Mouse (Mus musculus) embryonic facial prominence, embryonic 11.5 days (tissue): ENCODE data around the gene Zc3h18. TPM values are rescaled to one million over a fixed set of nuclear protein-coding genes. Genes with fewer than 3 reads are reported as not detected.

Source experiments
- ATAC-seq: fragments of 200-750 bp; cut with Nextera tagmentation; replicated peaks from 2 replicates; pipeline ENCODE4 v1.8.0; 2017; ENCODE audit warnings: low read depth; ENCODE audit not compliant: insufficient number of reproducible peaks, low FRiP score, low TSS enrichment
- DNase-seq: peaks from one replicate; pipeline ENCODE4 v3.0.0-alpha.2; 2015; ENCODE audit warnings: low spot score
- H3K27ac ChIP-seq: fragments of 300-500 bp; sonication (generic); replicated peaks from 2 replicates; pipeline ENCODE4 v1.5.1; 2014; ENCODE audit warnings: mild to moderate bottlenecking, low read depth, low read length, control low read depth
- H3K27me3 ChIP-seq: fragments of 300-500 bp; sonication (generic); 2 replicates; pipeline ENCODE4 v1.6.1; 2014; ENCODE audit warnings: mild to moderate bottlenecking, low read length, moderate library complexity, mixed read lengths; ENCODE audit not compliant: control insufficient read depth, insufficient read depth
- H3K36me3 ChIP-seq: fragments of 300-500 bp; sonication (generic); replicated peaks from 2 replicates; pipeline ENCODE4 v1.6.1; 2014; ENCODE audit warnings: low read depth, mild to moderate bottlenecking, low read length, moderate library complexity, mixed read lengths; ENCODE audit not compliant: control insufficient read depth, insufficient read depth
- H3K4me1 ChIP-seq: fragments of 300-500 bp; sonication (generic); 2 replicates; pipeline ENCODE4 v1.6.1; 2014; ENCODE audit warnings: low read length, mixed read lengths; ENCODE audit not compliant: control insufficient read depth, insufficient read depth
- H3K4me2 ChIP-seq: fragments of 300-500 bp; sonication (generic); 2 replicates; pipeline ENCODE4 v1.6.1; 2014; ENCODE audit warnings: low read depth, mild to moderate bottlenecking, control low read depth, low read length, moderate library complexity
- H3K4me3 ChIP-seq: fragments of 300-500 bp; sonication (generic); 2 replicates; pipeline ENCODE4 v1.5.1; 2014; ENCODE audit warnings: low read depth, low read length, control low read depth
- H3K9ac ChIP-seq: fragments of 300-500 bp; sonication (generic); replicated peaks from 2 replicates; pipeline ENCODE4 v1.6.1; 2014; ENCODE audit warnings: mild to moderate bottlenecking, control low read depth, low read length
- H3K9me3 ChIP-seq: fragments of 300-500 bp; sonication (generic); replicated peaks from 2 replicates; pipeline ENCODE4 v1.6.1; 2016; ENCODE audit warnings: mild to moderate bottlenecking, low read length, inconsistent platforms, mixed read lengths; ENCODE audit not compliant: control insufficient read depth
- WGBS: fragments of 180-500 bp; shearing (Covaris S2); extraction: QIAGEN DNeasy Blood & Tissue Kit; methylation state at CpG from one replicate; pipeline ENCODE4 v1.1.7; 2014; 5-methylcytosine and 5-hydroxymethylcytosine counted together
- polyA plus RNA-seq: library from polyadenylated mRNA; unstranded; fragments of >200 nt; fragmentation: Nextera tagmentation; extraction: Ambion mirVana; gene quantifications from 2 replicates; pipeline ENCODE4 v1.2.1, GENCODE M21; 2014

Gene Zc3h18
- polyA plus RNA-seq, 1 experiment from 2014 or later, result 40.1 TPM

DNA sequence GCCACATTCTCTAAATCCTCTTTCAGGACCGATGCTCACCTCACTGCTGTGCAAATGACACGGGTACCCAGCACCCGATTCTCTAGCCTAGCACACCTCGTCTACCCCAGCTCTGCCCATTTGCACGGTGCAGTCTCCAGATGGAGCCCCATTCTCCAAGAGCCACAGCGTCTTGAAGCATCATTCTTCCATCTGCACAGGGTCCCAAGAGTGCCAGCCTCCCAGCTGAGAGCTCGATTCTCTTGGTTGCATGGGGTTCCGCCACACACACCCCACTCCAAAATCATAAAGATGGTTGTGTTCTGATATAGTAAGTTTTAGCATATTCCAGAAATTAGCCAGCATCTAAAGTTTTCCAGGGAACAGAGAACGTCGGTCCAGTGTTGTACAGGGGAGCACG lies 33.1 kb upstream of the Zc3h18 start:
- DNase-seq (no peak), ATAC-seq (peak; percentile 22; the same call in 1 of the 2 replicates)
- Histone ChIP-seq H3K27ac (no peak overlapping the region), H3K4me1 (peaks cover 3% of the 10 kb centered on the region; the same call in 1 of the 2 replicates), H3K9ac (0 out of 2 replicates have a peak overlapping the region, but pooled peaks have one; percentile 13), H3K27me3 (peaks cover 16% of the 10 kb centered on the region), H3K9me3 (no peaks in the 10 kb centered on the region), H3K4me3 (peak overlapping the region; percentile 23; the same call in 1 of the 2 replicates), H3K4me2 (peak overlapping the region; percentile 44), H3K36me3 (no peaks in the 10 kb centered on the region)
- 5% methylated on average over 11 of the region's 11 CpGs for WGBS

DNA sequence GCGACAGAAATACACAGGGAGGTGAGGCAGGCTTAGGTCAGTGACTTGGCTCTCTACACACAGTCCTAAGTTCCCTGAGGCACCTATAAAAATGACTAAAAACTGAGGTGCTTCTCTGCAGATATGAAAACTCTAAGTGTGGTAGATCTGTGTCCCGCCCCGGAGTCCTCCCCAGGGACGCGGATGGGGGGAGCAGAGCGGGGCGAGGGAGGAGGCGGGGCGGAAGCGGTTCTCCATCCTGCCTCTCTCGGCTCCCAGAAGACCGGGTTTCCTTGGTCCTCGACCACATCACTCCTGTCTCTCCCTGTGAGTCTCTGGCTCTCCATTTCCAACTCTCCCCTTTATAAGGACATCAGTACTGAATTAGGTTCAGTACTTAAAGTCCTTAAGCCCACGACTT lies 32.7 kb upstream of the Zc3h18 start:
- H3K9me3 ChIP-seq, result no peaks in the 10 kb centered on the region
- DNase-seq (peak; percentile 54), ATAC-seq (no peak)
- WGBS, result 0% methylated on average over 14 of the region's 14 CpGs
- H3K27ac ChIP-seq, result no peak overlapping the region
- H3K36me3 ChIP-seq, result no peaks in the 10 kb centered on the region
- peaks cover 3% of the 10 kb centered on the region; the same call in 1 of the 2 replicates for H3K4me1 ChIP-seq
- H3K27me3 ChIP-seq, result peaks cover 14% of the 10 kb centered on the region
- H3K9ac ChIP-seq, result 0 out of 2 replicates have a peak overlapping the region, but pooled peaks have one; percentile 6
- peak overlapping the region; percentile 23 for H3K4me3 ChIP-seq
- H3K4me2 ChIP-seq, result peak overlapping the region; percentile 44

DNA sequence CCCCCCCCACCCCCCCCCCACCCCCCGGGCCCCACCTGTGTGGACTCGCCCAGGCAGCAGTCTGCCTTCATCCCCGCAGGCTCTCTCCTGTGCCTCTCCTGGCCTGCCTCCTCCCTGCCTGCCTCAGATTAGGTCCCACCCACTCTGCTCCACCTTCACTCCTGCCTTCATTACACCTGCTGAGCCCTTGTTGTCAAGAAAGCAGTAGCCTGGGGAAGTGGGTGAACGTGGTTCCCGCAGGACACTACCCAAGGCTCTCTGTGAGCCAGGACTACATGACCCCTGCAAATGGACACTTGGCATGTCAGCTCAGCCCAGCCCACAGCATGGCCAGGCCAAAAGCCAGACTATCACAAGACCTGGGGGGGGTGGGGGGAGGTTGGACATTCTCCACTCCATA lies 32.2 kb upstream of the Zc3h18 start:
- ATAC-seq, result no peak
- Histone ChIP-seq H3K9me3 (no peaks in the 10 kb centered on the region), H3K36me3 (no peaks in the 10 kb centered on the region), H3K4me1 (peaks cover 3% of the 10 kb centered on the region; the same call in 1 of the 2 replicates), H3K4me3 (no peak overlapping the region), H3K27ac (no peak overlapping the region), H3K9ac (no peak overlapping the region), H3K4me2 (no peak overlapping the region; the same call in 1 of the 2 replicates), H3K27me3 (peaks cover 14% of the 10 kb centered on the region)
- 4% methylated on average over 2 of the region's 5 CpGs for WGBS
- peak; percentile 47 for DNase-seq

DNA sequence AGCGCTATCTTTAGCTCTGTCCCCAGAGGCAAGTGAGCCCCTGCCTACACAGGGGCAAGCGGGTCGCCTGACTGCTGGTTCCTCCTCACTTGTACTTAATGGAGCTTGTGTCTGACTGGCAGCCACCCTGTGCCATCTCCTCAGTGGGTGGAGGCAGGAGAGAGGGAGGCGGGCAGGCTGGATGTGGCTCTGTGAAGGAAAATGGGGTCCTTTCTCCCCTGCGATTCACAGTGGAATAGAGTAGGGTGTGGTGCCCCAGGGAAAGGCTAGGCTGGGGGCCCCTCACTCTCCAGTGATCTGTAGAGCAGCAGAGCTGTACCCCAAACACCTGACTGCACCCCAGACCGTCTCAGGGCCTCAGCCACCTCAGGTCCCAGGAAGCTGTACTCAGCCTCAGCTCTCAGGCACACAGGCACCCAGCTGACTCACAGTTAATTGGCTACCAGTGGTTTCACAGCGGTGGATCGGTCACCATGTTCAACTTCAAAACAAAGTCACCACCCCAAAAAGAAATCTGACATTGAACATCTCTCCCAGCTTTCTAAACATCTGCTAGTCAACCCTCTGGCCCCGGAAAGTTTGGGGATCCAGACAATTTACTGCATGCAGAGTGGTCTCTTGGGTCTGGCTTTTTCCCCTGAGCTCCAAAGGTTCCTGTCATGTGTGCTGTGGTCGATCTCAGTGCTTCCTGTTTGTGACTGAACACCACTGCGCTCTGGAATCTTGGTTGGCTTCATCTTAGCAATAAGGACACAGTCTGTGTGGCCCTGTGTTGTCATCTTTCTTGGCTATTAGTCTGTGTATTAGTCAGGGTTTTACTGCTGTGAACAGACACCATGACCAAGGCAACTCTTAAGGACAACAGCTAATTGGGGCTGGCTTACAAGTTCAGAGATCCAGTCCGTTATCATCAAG lies 31.0 kb upstream of the Zc3h18 start:
- WGBS, result 53% methylated on average over 12 of the region's 12 CpGs
- no peaks in the 10 kb centered on the region for H3K9me3 ChIP-seq
- no peak overlapping the region for H3K4me3 ChIP-seq
- no peak overlapping the region for H3K4me2 ChIP-seq
- DNase-seq, result no peak
- peaks cover 3% of the 10 kb centered on the region; the same call in 1 of the 2 replicates for H3K4me1 ChIP-seq
- H3K9ac ChIP-seq, result no peak overlapping the region
- H3K27ac ChIP-seq, result no peak overlapping the region
- H3K36me3 ChIP-seq, result no peaks in the 10 kb centered on the region
- ATAC-seq, result no peak
- peaks cover 14% of the 10 kb centered on the region for H3K27me3 ChIP-seq

DNA sequence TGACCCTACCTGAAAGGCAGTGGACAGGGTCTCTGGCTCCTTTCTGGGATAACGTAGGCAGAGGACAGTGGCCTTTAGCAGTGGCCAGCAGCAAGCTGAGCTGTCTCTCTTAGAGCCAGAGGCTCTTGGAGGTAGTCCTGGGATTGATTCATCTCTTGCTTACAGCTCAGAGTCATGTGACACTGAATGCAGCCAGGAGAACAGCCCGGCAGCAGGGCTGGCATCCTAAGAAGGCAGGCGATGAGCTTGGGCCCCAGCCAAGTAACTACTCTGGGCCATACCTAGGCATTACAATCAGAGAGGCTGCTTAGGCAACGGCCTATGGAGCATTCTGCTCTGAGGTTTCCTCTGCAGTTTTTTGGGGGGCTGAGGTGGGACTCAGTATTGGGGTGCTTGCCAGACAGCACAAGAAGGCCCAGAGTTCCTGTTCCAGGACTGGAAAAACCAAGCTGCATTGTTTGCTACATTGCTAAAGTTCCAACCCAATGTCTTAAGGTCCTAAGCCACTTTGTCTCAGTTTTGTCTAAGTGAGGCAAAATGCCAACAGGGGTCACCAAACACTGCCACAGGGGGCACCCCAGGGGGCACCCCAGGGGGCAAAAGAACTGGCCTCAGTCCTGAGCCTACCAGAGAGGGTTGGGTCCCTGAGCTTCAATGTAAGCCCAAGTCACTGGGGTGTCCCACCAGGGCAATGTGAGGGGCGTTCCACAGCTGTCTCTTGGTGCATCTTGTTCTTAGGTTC lies 28.4 kb upstream of the Zc3h18 start:
- no peak for ATAC-seq
- Histone ChIP-seq H3K4me1 (peaks cover 3% of the 10 kb centered on the region; the same call in 1 of the 2 replicates), H3K9me3 (no peaks in the 10 kb centered on the region), H3K9ac (no peak overlapping the region), H3K27ac (no peak overlapping the region), H3K36me3 (no peaks in the 10 kb centered on the region), H3K27me3 (peaks cover 14% of the 10 kb centered on the region; the same call in 1 of the 2 replicates), H3K4me3 (no peak overlapping the region), H3K4me2 (no peak overlapping the region)
- 76% methylated on average over 5 of the region's 5 CpGs for WGBS
- DNase-seq, result no peak

DNA sequence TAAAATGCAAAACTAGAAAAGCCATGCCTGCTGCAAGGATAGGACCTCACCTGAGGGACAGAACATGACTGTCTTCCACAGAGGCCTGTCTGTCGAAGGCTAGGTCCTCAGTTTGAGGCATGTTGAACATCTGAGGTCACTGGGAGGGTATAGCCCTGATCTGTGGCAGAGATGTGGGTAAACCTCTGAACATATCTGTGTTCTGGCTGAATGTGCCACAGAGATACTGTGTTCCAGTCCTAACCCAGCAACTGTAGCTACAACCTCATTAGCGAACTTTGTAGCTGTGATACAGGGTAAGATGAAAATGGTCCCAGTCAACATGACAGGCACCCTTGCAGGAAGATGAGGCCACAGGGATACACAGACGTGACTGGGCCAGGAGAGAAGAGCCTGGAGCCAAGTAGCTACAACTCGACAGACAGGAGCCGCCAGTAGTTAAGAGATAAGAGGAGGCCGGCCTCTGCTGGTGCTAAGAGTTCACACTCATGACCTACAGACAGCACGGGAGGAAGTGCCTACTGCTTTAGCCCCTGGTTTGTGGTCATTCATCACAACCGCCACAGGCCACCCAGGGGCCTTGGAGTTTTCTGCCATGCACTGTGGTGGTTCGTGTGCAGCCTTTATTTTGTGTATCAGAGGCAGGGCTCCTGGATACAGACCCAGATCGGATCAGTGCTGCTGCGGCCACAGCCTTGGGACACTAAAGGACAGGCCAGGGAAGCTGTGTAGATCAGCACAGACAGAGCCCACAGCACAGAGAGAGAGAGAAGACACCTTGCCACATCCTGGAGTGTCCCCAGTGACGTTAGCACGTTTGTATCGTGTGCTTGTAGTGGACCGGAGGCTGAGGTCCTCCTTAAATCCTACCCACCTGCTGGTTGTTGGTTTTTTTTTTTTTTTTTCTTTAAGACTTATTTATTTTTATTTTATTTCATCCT lies 26.8 kb upstream of the Zc3h18 start:
- H3K4me3 ChIP-seq, result no peak overlapping the region
- H3K27me3 ChIP-seq, result peaks cover 7% of the 10 kb centered on the region; the same call in 1 of the 2 replicates
- DNase-seq (no peak), ATAC-seq (no peak)
- H3K9ac ChIP-seq, result no peak overlapping the region
- H3K36me3 ChIP-seq, result no peaks in the 10 kb centered on the region
- H3K27ac ChIP-seq, result no peak overlapping the region
- 34% methylated on average over 15 of the region's 15 CpGs for WGBS
- H3K4me1 ChIP-seq, result no peaks in the 10 kb centered on the region
- H3K4me2 ChIP-seq, result no peak overlapping the region
- H3K9me3 ChIP-seq, result no peaks in the 10 kb centered on the region

DNA sequence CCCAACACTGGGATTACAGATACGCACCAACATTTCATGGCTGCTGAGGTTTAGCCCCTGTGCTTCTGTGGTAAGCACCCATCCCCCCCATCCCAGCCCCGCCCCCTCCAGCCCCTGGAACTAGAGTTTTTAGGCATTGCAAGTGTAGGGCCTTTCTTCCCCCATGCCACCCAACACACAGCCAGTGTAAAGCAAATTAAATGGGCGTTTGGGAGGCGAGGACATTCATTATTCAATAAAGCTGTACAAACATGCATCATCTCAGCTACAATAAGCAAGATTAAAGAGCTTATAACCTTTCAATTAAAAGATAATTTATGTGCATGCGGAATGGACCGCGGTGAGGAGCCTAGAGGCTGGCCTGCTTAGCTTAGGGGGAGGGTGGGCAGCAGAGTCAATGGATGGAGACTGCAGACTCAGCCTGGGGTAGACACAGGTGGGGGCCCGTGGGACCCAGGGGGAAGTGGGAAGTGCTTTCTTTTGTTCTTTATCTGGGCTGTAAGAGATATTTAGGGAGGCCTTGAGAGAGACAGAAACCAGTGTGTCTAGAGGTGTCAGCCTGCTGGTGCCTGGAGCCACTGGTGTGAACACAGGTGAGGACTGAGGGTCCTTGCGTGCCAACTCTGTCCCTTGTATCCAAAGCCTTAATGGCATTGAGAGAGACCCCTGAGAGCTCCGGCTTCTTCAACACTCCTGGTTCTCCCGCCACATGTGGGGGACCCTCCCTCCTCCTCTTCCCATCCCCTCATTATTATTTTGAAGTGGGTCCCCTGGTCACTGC lies 25.9 kb upstream of the Zc3h18 start:
- DNase-seq (peak; percentile 20), ATAC-seq (no peak)
- Histone ChIP-seq H3K4me2 (no peak overlapping the region), H3K9me3 (no peaks in the 10 kb centered on the region), H3K36me3 (no peaks in the 10 kb centered on the region), H3K27ac (no peak overlapping the region), H3K9ac (no peak overlapping the region), H3K27me3 (no peaks in the 10 kb centered on the region), H3K4me3 (no peak overlapping the region), H3K4me1 (no peaks in the 10 kb centered on the region)
- WGBS, result 29% methylated on average over 11 of the region's 11 CpGs
